Mouse (Mus musculus): ENCODE results near the gene Nrip3. TPM values are rescaled to one million over a fixed set of nuclear protein-coding genes. Genes with fewer than 3 reads are reported as not detected.

Gene Nrip3
- polyA plus RNA-seq, 1 experiment from 2014 or later: 0.67 TPM

- Histone ChIP-seq H3K9ac (no peak overlapping the region), H3K4me2 (no peak overlapping the region), H3K27ac (no peak overlapping the region), H3K27me3 (peaks cover 8% of the 10 kb centered on the region; the same call in 1 of the 2 replicates), H3K9me3 (replicated peaks) (no peaks in the 10 kb centered on the region), H3K36me3 (no peaks in the 10 kb centered on the region), H3K4me3 (replicated peaks) (no peak overlapping the region), H3K4me1 (replicated peaks) (peaks cover under 1% of the 10 kb centered on the region; the same call in 1 of the 2 replicates)
- DNase-seq: no peak
- ATAC-seq (ENCODE audit: low read depth): no peak
- WGBS (ENCODE audit: insufficient replicate concordance): 64% methylated on average over 4 of the region's 4 CpGs
These were observed 18.8 kb upstream of the Nrip3 start for GRCm38 (mm10) chr7:109800626-109801025.

- Histone ChIP-seq H3K4me1 (replicated peaks) (peaks cover 3% of the 10 kb centered on the region; the same call in 1 of the 2 replicates), H3K4me2 (no peak overlapping the region), H3K9me3 (replicated peaks) (no peaks in the 10 kb centered on the region), H3K27ac (no peak overlapping the region), H3K9ac (no peak overlapping the region), H3K4me3 (replicated peaks) (no peak overlapping the region), H3K27me3 (peaks cover 8% of the 10 kb centered on the region; the same call in 1 of the 2 replicates), H3K36me3 (no peaks in the 10 kb centered on the region)
- DNase-seq (no peak), ATAC-seq (ENCODE audit: low read depth) (no peak)
- 79% methylated on average over 11 of the region's 11 CpGs for WGBS (ENCODE audit: insufficient replicate concordance)
These were observed 17.3 kb upstream of the Nrip3 start for GRCm38 (mm10) chr7:109799168-109799567.

GRCm38 (mm10) chr7:109795564-109795963 lies 13.7 kb upstream of the Nrip3 start:
- H3K9ac ChIP-seq: no peak overlapping the region
- H3K36me3 ChIP-seq: no peaks in the 10 kb centered on the region
- H3K27me3 ChIP-seq: no peaks in the 10 kb centered on the region
- no peak for DNase-seq
- no peaks in the 10 kb centered on the region for H3K9me3 ChIP-seq (replicated peaks)
- H3K4me1 ChIP-seq (replicated peaks): peaks cover 6% of the 10 kb centered on the region; the same call in 1 of the 2 replicates
- H3K4me2 ChIP-seq: no peak overlapping the region
- no peak overlapping the region for H3K27ac ChIP-seq
- ATAC-seq (ENCODE audit: low read depth): no peak
- 40% methylated on average over 5 of the region's 5 CpGs for WGBS (ENCODE audit: insufficient replicate concordance)
- H3K4me3 ChIP-seq (replicated peaks): no peak overlapping the region

GRCm38 (mm10) chr7:109794556-109794955 lies 12.7 kb upstream of the Nrip3 start:
- H3K4me3 ChIP-seq (replicated peaks): no peak overlapping the region
- ATAC-seq (ENCODE audit: low read depth) (no peak), DNase-seq (no peak)
- H3K36me3 ChIP-seq: no peaks in the 10 kb centered on the region
- H3K4me1 ChIP-seq (replicated peaks): peaks cover 6% of the 10 kb centered on the region; the same call in 1 of the 2 replicates
- 62% methylated on average over 2 of the region's 2 CpGs for WGBS (ENCODE audit: insufficient replicate concordance)
- no peaks in the 10 kb centered on the region for H3K9me3 ChIP-seq (replicated peaks)
- no peak overlapping the region for H3K4me2 ChIP-seq
- no peaks in the 10 kb centered on the region for H3K27me3 ChIP-seq
- no peak overlapping the region for H3K9ac ChIP-seq
- H3K27ac ChIP-seq: no peak overlapping the region

- H3K36me3 ChIP-seq: no peaks in the 10 kb centered on the region
These were observed 10.9 kb upstream of the Nrip3 start for GRCm38 (mm10) chr7:109792759-109793158.

GRCm38 (mm10) chr7:109790818-109791217 lies 9.0 kb upstream of the Nrip3 start:
- Histone ChIP-seq H3K9ac (no peak overlapping the region), H3K9me3 (replicated peaks) (no peaks in the 10 kb centered on the region), H3K4me3 (replicated peaks) (no peak overlapping the region), H3K4me2 (no peak overlapping the region), H3K36me3 (no peaks in the 10 kb centered on the region), H3K27me3 (no peaks in the 10 kb centered on the region), H3K27ac (no peak overlapping the region), H3K4me1 (replicated peaks) (peaks cover 11% of the 10 kb centered on the region; the same call in 1 of the 2 replicates)
- no peak for DNase-seq
- no peak for ATAC-seq (ENCODE audit: low read depth)
- WGBS (ENCODE audit: insufficient replicate concordance): 64% methylated on average over 3 of the region's 3 CpGs

More at GRCm38 (mm10) chr7:109792759-109793158, 10.9 kb upstream of the Nrip3 start:
- H3K27ac ChIP-seq: no peak overlapping the region
- H3K4me1 ChIP-seq (replicated peaks): peaks cover 9% of the 10 kb centered on the region; the same call in 1 of the 2 replicates
- H3K4me3 ChIP-seq (replicated peaks): no peak overlapping the region
- 57% methylated on average over 2 of the region's 2 CpGs for whole genome bisulfite sequencing (ENCODE audit: insufficient replicate concordance)
- no peak overlapping the region for H3K9ac ChIP-seq
- no peaks in the 10 kb centered on the region for H3K9me3 ChIP-seq (replicated peaks)
- H3K4me2 ChIP-seq: no peak overlapping the region
- H3K27me3 ChIP-seq: no peaks in the 10 kb centered on the region
- ATAC-seq (ENCODE audit: low read depth): 0 out of 2 replicates have a peak, but pooled peaks have one; percentile 29
- peak; percentile 24 for DNase-seq

- 22% methylated on average over 2 of the region's 2 CpGs for WGBS (ENCODE audit: insufficient replicate concordance)
- Histone ChIP-seq H3K4me3 (replicated peaks) (no peak overlapping the region), H3K27me3 (peaks cover 16% of the 10 kb centered on the region), H3K9me3 (replicated peaks) (no peaks in the 10 kb centered on the region), H3K36me3 (no peaks in the 10 kb centered on the region), H3K4me1 (replicated peaks) (peaks cover 8% of the 10 kb centered on the region; the same call in 1 of the 2 replicates), H3K4me2 (no peak overlapping the region), H3K27ac (no peak overlapping the region), H3K9ac (no peak overlapping the region)
- ATAC-seq (ENCODE audit: low read depth) (peak; percentile 31; the same call in 1 of the 2 replicates), DNase-seq (no peak)
These were observed 6.0 kb upstream of the Nrip3 start for GRCm38 (mm10) chr7:109787860-109788259.

- Histone ChIP-seq H3K36me3 (no peaks in the 10 kb centered on the region), H3K4me1 (replicated peaks) (peaks cover 21% of the 10 kb centered on the region), H3K27me3 (peaks cover 61% of the 10 kb centered on the region), H3K9ac (no peak overlapping the region), H3K4me3 (replicated peaks) (no peak overlapping the region), H3K27ac (no peak overlapping the region), H3K4me2 (no peak overlapping the region), H3K9me3 (replicated peaks) (no peaks in the 10 kb centered on the region)
- WGBS (ENCODE audit: insufficient replicate concordance): 52% methylated on average over 7 of the region's 7 CpGs
- no peak for DNase-seq
- no peak for ATAC-seq (ENCODE audit: low read depth)
These were observed 1.5 kb upstream of the Nrip3 start for GRCm38 (mm10) chr7:109783281-109783680.

- no peaks in the 10 kb centered on the region for H3K9me3 ChIP-seq (replicated peaks)
- peak; percentile 53 for DNase-seq
- no peak overlapping the region for H3K27ac ChIP-seq
- H3K9ac ChIP-seq: peak overlapping the region; percentile 70
- ATAC-seq (ENCODE audit: low read depth): peak; percentile 84
- peaks cover 16% of the 10 kb centered on the region for H3K4me1 ChIP-seq (replicated peaks)
- H3K27me3 ChIP-seq: peaks cover 73% of the 10 kb centered on the region
- under 1% methylated on average over 24 of the region's 24 CpGs for WGBS (ENCODE audit: insufficient replicate concordance)
- no peaks in the 10 kb centered on the region for H3K36me3 ChIP-seq
- H3K4me3 ChIP-seq (replicated peaks): peak overlapping the region; percentile 63
- peak overlapping the region; percentile 91 for H3K4me2 ChIP-seq
These were observed 747 bp downstream of the Nrip3 start for GRCm38 (mm10) chr7:109781087-109781469.

- ATAC-seq (ENCODE audit: low read depth): no peak
- DNase-seq: no peak
- H3K9me3 ChIP-seq (replicated peaks): no peaks in the 10 kb centered on the region
- H3K9ac ChIP-seq: no peak overlapping the region
- H3K4me2 ChIP-seq: no peak overlapping the region
- H3K36me3 ChIP-seq: no peaks in the 10 kb centered on the region
- H3K4me1 ChIP-seq (replicated peaks): peaks cover 23% of the 10 kb centered on the region
- H3K27me3 ChIP-seq: 0 out of 2 replicates have a peak, but pooled peaks cover 3% of the 10 kb centered on the region
- H3K4me3 ChIP-seq (replicated peaks): no peak overlapping the region
- H3K27ac ChIP-seq: no peak overlapping the region
These were observed 9.6 kb downstream of the Nrip3 start for GRCm38 (mm10) chr7:109772251-109772650.

- Histone ChIP-seq H3K4me3 (replicated peaks) (no peak overlapping the region), H3K9ac (no peak overlapping the region), H3K4me1 (replicated peaks) (peaks cover 33% of the 10 kb centered on the region), H3K36me3 (no peaks in the 10 kb centered on the region), H3K9me3 (replicated peaks) (no peaks in the 10 kb centered on the region), H3K4me2 (no peak overlapping the region), H3K27me3 (no peaks in the 10 kb centered on the region), H3K27ac (peak overlapping the region; percentile 23; the same call in 1 of the 2 replicates)
- WGBS (ENCODE audit: insufficient replicate concordance): 12% methylated on average over 2 of the region's 2 CpGs
- DNase-seq (no peak), ATAC-seq (ENCODE audit: low read depth) (peak; percentile 59)
These were observed 13.0 kb downstream of the Nrip3 start for GRCm38 (mm10) chr7:109768699-109769383.

All from liver, embryonic 13.5 days (tissue).